In genomic region chr13:21181996-21182395, GRCm38 (mm10) we compare ENCODE assay signal across 10 mouse cellular contexts. TPM values are rescaled to one million over a fixed set of nuclear protein-coding genes. Genes with fewer than 3 reads are reported as not detected.
DNase-seq lines count a peak whose midpoint lies in the region; ATAC-seq and TF ChIP-seq lines count a peak whose summit lies in the region.
"Had no signal": no experiment of that assay in that cellular context is flagged by ENCODE, and none has a peak within 500 bp of the region (broad histone marks: within the 10 kb centered on the region; RNA-seq: fewer than 3 reads in every experiment).

No protein-coding gene starts in this region.

- peak in 1 of 2 experiments; percentile 29; a peak in 1 of 4 replicates for TF ChIP-seq POLR2A in MEL (IDR thresholded peaks at IDR 0.05; ENCODE audit: control insufficient read depth in 1 of 2, insufficient read depth in 1 of 2, low read depth in 1 of 2, low read length in 2 of 2, poor library complexity in 1 of 2)

- H3K4me2 ChIP-seq in heart, embryonic 14.5 days (ENCODE audit: low read length) = peak overlapping the region; percentile 74
- H3K4me2 ChIP-seq in hindbrain, embryonic 14.5 days (replicated peaks) = peak overlapping the region; percentile 96
- H3K4me2 ChIP-seq in midbrain, embryonic 12.5 days (replicated peaks) = peak overlapping the region; percentile 72

- H3K36me3 ChIP-seq in heart, embryonic 14.5 days (ENCODE audit: control insufficient read depth, insufficient read depth, low read length) = peaks cover 56% of the 10 kb centered on the region
- H3K36me3 ChIP-seq in MEL (ENCODE audit: control insufficient read depth in 1 of 2, insufficient read depth in 2 of 2, low read length in 2 of 2) = peaks cover 40 to 56% of the 10 kb centered on the region in 2 experiments
- H3K36me3 ChIP-seq in hindbrain, embryonic 14.5 days (replicated peaks; ENCODE audit: control insufficient read depth, insufficient read depth) = peaks cover 50% of the 10 kb centered on the region
- H3K36me3 ChIP-seq in midbrain, embryonic 12.5 days = peaks cover 53% of the 10 kb centered on the region

- TF ChIP-seq CTCF in MEL (IDR thresholded peaks at IDR 0.05 in 2 of 3, conservative IDR thresholded peaks at IDR 0.05 in 1 of 3; ENCODE audit: control insufficient read depth in 1 of 3, insufficient read depth in 1 of 3, low read depth in 2 of 3, low read length in 3 of 3, poor library complexity in 1 of 3, severe bottlenecking in 1 of 3) = no peak

- no peaks in the 10 kb centered on the region for H3K9me3 ChIP-seq in heart, embryonic 14.5 days (ENCODE audit: control insufficient read depth, low read length)
- no peaks in the 10 kb centered on the region for H3K9me3 ChIP-seq in MEL (replicated peaks; ENCODE audit: insufficient read depth, low read length)
- H3K9me3 ChIP-seq in hindbrain, embryonic 14.5 days (ENCODE audit: control insufficient read depth, low read length) = no peaks in the 10 kb centered on the region
- H3K9me3 ChIP-seq in midbrain, embryonic 12.5 days = no peaks in the 10 kb centered on the region

- H3K27me3 ChIP-seq in heart, embryonic 14.5 days (ENCODE audit: control insufficient read depth, insufficient read depth, low read length) = no peaks in the 10 kb centered on the region
- no peaks in the 10 kb centered on the region for H3K27me3 ChIP-seq in MEL (ENCODE audit: control insufficient read depth in 1 of 2, insufficient read depth in 2 of 2, low read length in 2 of 2)
- H3K27me3 ChIP-seq in hindbrain, embryonic 14.5 days (ENCODE audit: control insufficient read depth, insufficient read depth, low read length) = no peaks in the 10 kb centered on the region
- peaks cover 3% of the 10 kb centered on the region; the same call in 1 of the 2 replicates for H3K27me3 ChIP-seq in midbrain, embryonic 12.5 days

- no peak for ATAC-seq in heart, embryonic 14.5 days (ENCODE audit: insufficient number of reproducible peaks, insufficient read depth, low FRiP score, low read depth)
- no peak for ATAC-seq in hindbrain, embryonic 14.5 days (ENCODE audit: low FRiP score)
- no peak for ATAC-seq in midbrain, embryonic 12.5 days (ENCODE audit: low FRiP score, low read depth)
- ATAC-seq in erythroid progenitor cell, adult 5-6 weeks (replicated peaks; ENCODE audit: low FRiP score, poor library complexity, severe bottlenecking) = no peak

- peak overlapping the region in 1 of 2 experiments; percentile 100; a peak in 2 of 4 replicates for H3K4me3 ChIP-seq in heart, embryonic 14.5 days (ENCODE audit: control insufficient read depth in 1 of 2, insufficient read depth in 1 of 2, low read depth in 1 of 2, low read length in 2 of 2)
- peak overlapping the region; percentile 48 to 86 for H3K4me3 ChIP-seq in MEL (ENCODE audit: control insufficient read depth in 1 of 2, insufficient read depth in 1 of 2, low read depth in 2 of 2, low read length in 2 of 2)
- peak overlapping the region; percentile 91 for H3K4me3 ChIP-seq in hindbrain, embryonic 14.5 days (replicated peaks; ENCODE audit: low read length)
- H3K4me3 ChIP-seq in midbrain, embryonic 12.5 days = peak overlapping the region; percentile 93

- peak overlapping the region; percentile 97 for H3K9ac ChIP-seq in heart, embryonic 14.5 days (ENCODE audit: low read length)
- H3K9ac ChIP-seq in MEL (ENCODE audit: control insufficient read depth, low read depth, low read length, poor library complexity, severe bottlenecking) = peak overlapping the region; percentile 90
- peak overlapping the region; percentile 81; the same call in 1 of the 2 replicates for H3K9ac ChIP-seq in hindbrain, embryonic 14.5 days
- peak overlapping the region; percentile 92 for H3K9ac ChIP-seq in midbrain, embryonic 12.5 days (replicated peaks)

- TF ChIP-seq EP300 in MEL (IDR thresholded peaks at IDR 0.05; ENCODE audit: low read depth in 1 of 2, low read length in 2 of 2) = no peak

- peaks cover 58% of the 10 kb centered on the region for H3K79me2 ChIP-seq in MEL (ENCODE audit: control insufficient read depth, insufficient read depth, low read length, poor library complexity)

- no peak overlapping the region for H3K27ac ChIP-seq in heart, embryonic 14.5 days (replicated peaks in 1 of 2; ENCODE audit: control insufficient read depth in 1 of 2, insufficient read depth in 1 of 2, low read depth in 2 of 2, low read length in 2 of 2)
- no peak overlapping the region for H3K27ac ChIP-seq in MEL (ENCODE audit: control insufficient read depth, low read depth, low read length)
- H3K27ac ChIP-seq in hindbrain, embryonic 14.5 days = no peak overlapping the region
- H3K27ac ChIP-seq in midbrain, embryonic 12.5 days (replicated peaks) = no peak overlapping the region

- DNase-seq in heart, postnatal 4 days = no peak
- DNase-seq in MEL (ENCODE audit: low read depth, low spot score) = no peak
- DNase-seq in hindbrain, embryonic 14.5 days (ENCODE audit: low spot score) = no peak
- DNase-seq in urinary bladder, postnatal 14 days (ENCODE audit: low spot score) = no peak
- DNase-seq in layer of hippocampus, adult 8-10 months (ENCODE audit: low spot score in 2 of 2) = no peak
- DNase-seq: lung, postnatal 10 days; right cerebral cortex, postnatal 4 days had no signal

- WGBS in heart, embryonic 14.5 days = 67% methylated on average over 7 of the region's 7 CpGs
- 74% methylated on average over 7 of the region's 7 CpGs for WGBS in hindbrain, embryonic 14.5 days
- 71% methylated on average over 7 of the region's 7 CpGs for WGBS in midbrain, embryonic 12.5 days

- no peak for TF ChIP-seq RAD21 in MEL (IDR thresholded peaks at IDR 0.05; ENCODE audit: low read depth, low read length)

- H3K4me1 ChIP-seq in heart, embryonic 14.5 days (ENCODE audit: control insufficient read depth in 2 of 2, insufficient read depth in 2 of 2, low read length in 2 of 2) = peaks cover 6 to 21% of the 10 kb centered on the region in 2 experiments
- peaks cover 13 to 29% of the 10 kb centered on the region in 2 experiments for H3K4me1 ChIP-seq in MEL (ENCODE audit: control insufficient read depth in 1 of 2, insufficient read depth in 2 of 2, low read length in 2 of 2)
- peaks cover 25% of the 10 kb centered on the region for H3K4me1 ChIP-seq in hindbrain, embryonic 14.5 days (replicated peaks; ENCODE audit: control insufficient read depth, insufficient read depth, low read length)
- H3K4me1 ChIP-seq in midbrain, embryonic 12.5 days = peaks cover 27% of the 10 kb centered on the region

TF ChIP-seq in MEL, 35 proteins besides CTCF, POLR2A, EP300 and RAD21 (continues in another document):
- no peak for TF ChIP-seq MYB (IDR thresholded peaks at IDR 0.05; ENCODE audit: low read depth, low read length)
- no peak for TF ChIP-seq POLR2AphosphoS5 (IDR thresholded peaks at IDR 0.05; ENCODE audit: borderline replicate concordance, low read depth, low read length)
- no peak for TF ChIP-seq HCFC1 (IDR thresholded peaks at IDR 0.05; ENCODE audit: low read depth, low read length)
- no peak for TF ChIP-seq MEF2A (IDR thresholded peaks at IDR 0.05; ENCODE audit: extremely low read depth, insufficient replicate concordance, low read depth, low read length, poor library complexity, severe bottlenecking)
- TF ChIP-seq MAZ (IDR thresholded peaks at IDR 0.05; ENCODE audit: low read depth, low read length) = no peak
- no peak for TF ChIP-seq USF1 (IDR thresholded peaks at IDR 0.05; ENCODE audit: low read depth, low read length)
- TF ChIP-seq ZNF384 (IDR thresholded peaks at IDR 0.05; ENCODE audit: low read depth, low read length) = no peak
- TF ChIP-seq NRF1 (IDR thresholded peaks at IDR 0.05; ENCODE audit: insufficient read depth, low read depth, low read length, poor library complexity, severe bottlenecking) = no peak
- TF ChIP-seq USF2 (IDR thresholded peaks at IDR 0.05; ENCODE audit: borderline replicate concordance in 1 of 2, insufficient read depth in 1 of 2, low read depth in 1 of 2, low read length in 2 of 2) = no peak
- no peak for TF ChIP-seq JUND (IDR thresholded peaks at IDR 0.05; ENCODE audit: low read depth, low read length)

RNA-seq across cellular contexts. Expression of gene Trim27, which starts 2.8 kb away (rescaled TPM):
- 71.9 and 80.1 TPM in 2 replicates for polyA plus RNA-seq in heart, embryonic 14.5 days (2014; fragmentation: Nextera tagmentation; extraction: Ambion mirVana)
- total RNA-seq in heart, postnatal 4 days (2021) = 10 to 100 TPM; 43.2 to 43.9 TPM
- total RNA-seq in MEL (2012; rRNA removed) = 257 and 258 TPM in 2 replicates
- polyA plus RNA-seq in MEL (2012; ENCODE audit: insufficient read depth in 1 of 2, insufficient read length in 2 of 2, low read depth in 1 of 2, low replicate concordance in 2 of 2, missing spikeins in 1 of 2) = 100 to 1,000 TPM; 311 to 339 TPM
- polyA plus RNA-seq in hindbrain, embryonic 14.5 days (2014; fragmentation: Nextera tagmentation; extraction: Ambion mirVana) = 75.5 and 87.8 TPM in 2 replicates
- polyA plus RNA-seq in midbrain, embryonic 12.5 days (2016; fragmentation: Nextera tagmentation; extraction: Ambion mirVana) = 132 and 140 TPM in 2 replicates
- total RNA-seq in erythroid progenitor cell, adult 5-6 weeks (2015; ENCODE audit: low replicate concordance) = 29.6 and 37.3 TPM in 2 replicates
- 60.8 and 61.5 TPM in 2 replicates for total RNA-seq in erythroid progenitor cell, adult 5-6 weeks (2017; ENCODE audit: low replicate concordance)
- 10 to 100 TPM; 37.2 to 44.2 (median 40.2) TPM for total RNA-seq in layer of hippocampus, adult 8-10 months (2022)

RNA-seq across cellular contexts. Expression of gene Olfr1368, which starts 36.3 kb away (rescaled TPM):
- polyA plus RNA-seq in heart, embryonic 14.5 days (2014; fragmentation: Nextera tagmentation; extraction: Ambion mirVana) = not detected in 2 replicates
- total RNA-seq in heart, postnatal 4 days (2021) = not detected
- not detected in 2 replicates for total RNA-seq in MEL (2012; rRNA removed)
- polyA plus RNA-seq in MEL (2012; ENCODE audit: insufficient read depth in 1 of 2, insufficient read length in 2 of 2, low read depth in 1 of 2, low replicate concordance in 2 of 2, missing spikeins in 1 of 2) = not detected
- not detected in 2 replicates for polyA plus RNA-seq in hindbrain, embryonic 14.5 days (2014; fragmentation: Nextera tagmentation; extraction: Ambion mirVana)
- polyA plus RNA-seq in midbrain, embryonic 12.5 days (2016; fragmentation: Nextera tagmentation; extraction: Ambion mirVana) = not detected in 2 replicates
- not detected in 2 replicates for total RNA-seq in erythroid progenitor cell, adult 5-6 weeks (2015; ENCODE audit: low replicate concordance)
- total RNA-seq in erythroid progenitor cell, adult 5-6 weeks (2017; ENCODE audit: low replicate concordance) = not detected in 2 replicates
- not detected for total RNA-seq in layer of hippocampus, adult 8-10 months (2022)

RNA-seq across cellular contexts. Expression of gene Olfr263, which starts 52.6 kb away (rescaled TPM):
- polyA plus RNA-seq in heart, embryonic 14.5 days (2014; fragmentation: Nextera tagmentation; extraction: Ambion mirVana) = not detected in 2 replicates
- not detected for total RNA-seq in heart, postnatal 4 days (2021)
- not detected in 2 replicates for total RNA-seq in MEL (2012; rRNA removed)
- polyA plus RNA-seq in MEL (2012; ENCODE audit: insufficient read depth in 1 of 2, insufficient read length in 2 of 2, low read depth in 1 of 2, low replicate concordance in 2 of 2, missing spikeins in 1 of 2) = not detected
- not detected in 2 replicates for polyA plus RNA-seq in hindbrain, embryonic 14.5 days (2014; fragmentation: Nextera tagmentation; extraction: Ambion mirVana)
- not detected in 2 replicates for polyA plus RNA-seq in midbrain, embryonic 12.5 days (2016; fragmentation: Nextera tagmentation; extraction: Ambion mirVana)
- not detected in 2 replicates for total RNA-seq in erythroid progenitor cell, adult 5-6 weeks (2015; ENCODE audit: low replicate concordance)
- total RNA-seq in erythroid progenitor cell, adult 5-6 weeks (2017; ENCODE audit: low replicate concordance) = not detected in 2 replicates
- total RNA-seq in layer of hippocampus, adult 8-10 months (2022) = not detected
